Mouse (Mus musculus) megakaryocyte, embryonic 14.5 days (primary cell): ENCODE results near the gene 4930432M17Rik. TPM values are rescaled to one million over a fixed set of nuclear protein-coding genes. Genes with fewer than 3 reads are reported as not detected.

Source experiments
- H3K27me3 ChIP-seq: replicated peaks from 2 replicates; pipeline ENCODE3; 2012; ENCODE audit warnings: inconsistent platforms
- H3K36me3 ChIP-seq: replicated peaks from 2 replicates; pipeline ENCODE3; 2012; ENCODE audit warnings: low read length, inconsistent platforms, mixed read lengths
- H3K4me1 ChIP-seq: 2 replicates; pipeline ENCODE4 v1.6.1; 2012; ENCODE audit warnings: inconsistent platforms
- H3K4me3 ChIP-seq: replicated peaks from 2 replicates; pipeline ENCODE3; 2012; ENCODE audit warnings: moderate library complexity, mild to moderate bottlenecking, inconsistent platforms
- H3K9me3 ChIP-seq: 2 replicates; pipeline ENCODE4 v1.6.1; 2012; ENCODE audit warnings: inconsistent platforms
- FLI1 ChIP-seq: IDR thresholded peaks from 2 replicates; pipeline ENCODE4 v1.6.1; 2012; ENCODE audit warnings: low read length, inconsistent platforms, mixed read lengths
- GATA1 ChIP-seq: IDR thresholded peaks from 3 replicates; pipeline ENCODE4 v1.6.1; 2012; ENCODE audit warnings: mixed read lengths, low read length, inconsistent platforms, borderline replicate concordance
- polyA plus RNA-seq: library from polyadenylated mRNA; stranded (reverse); fragments of >175 nt; gene quantifications from 2 replicates; pipeline ENCODE4 v1.2.3, GENCODE M21; 2012; ENCODE audit warnings: low replicate concordance; ENCODE audit not compliant: insufficient read depth

4930432M17Rik gene
- not detected in 2 replicates for polyA plus RNA-seq

DNA sequence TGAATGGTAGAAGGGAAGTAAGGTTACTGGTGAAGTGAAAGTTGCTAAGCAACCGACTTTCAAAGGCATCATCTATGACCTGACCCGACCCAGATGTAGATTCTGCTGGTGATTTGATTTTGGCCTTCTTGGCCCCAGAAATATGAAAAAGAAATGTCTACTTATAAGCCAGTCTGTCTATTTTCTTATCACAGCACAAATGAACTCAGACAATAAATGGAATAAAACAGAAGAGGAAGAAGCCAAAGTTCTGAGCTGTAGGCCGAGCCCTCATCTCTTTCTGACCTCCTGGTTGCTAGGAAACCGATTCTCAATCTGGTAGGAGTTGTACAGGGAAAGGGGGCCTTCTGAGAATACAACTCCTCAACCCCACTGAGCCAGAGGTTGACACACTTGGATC, at the start of gene 4930432M17Rik:
Gene 4930432M17Rik (plus strand): TSS at position 301 of the 400 bp plus-strand sequence.
- no peaks in the 10 kb centered on the region for H3K9me3 ChIP-seq
- no peaks in the 10 kb centered on the region for H3K36me3 ChIP-seq
- no peak within 1 kb of the TSS for H3K4me3 ChIP-seq
- H3K4me1 ChIP-seq, result no peaks in the 10 kb centered on the region
- TF ChIP-seq GATA1 (no peak), FLI1 (no peak)
- H3K27me3 ChIP-seq, result peaks cover 39% of the 10 kb centered on the region

DNA sequence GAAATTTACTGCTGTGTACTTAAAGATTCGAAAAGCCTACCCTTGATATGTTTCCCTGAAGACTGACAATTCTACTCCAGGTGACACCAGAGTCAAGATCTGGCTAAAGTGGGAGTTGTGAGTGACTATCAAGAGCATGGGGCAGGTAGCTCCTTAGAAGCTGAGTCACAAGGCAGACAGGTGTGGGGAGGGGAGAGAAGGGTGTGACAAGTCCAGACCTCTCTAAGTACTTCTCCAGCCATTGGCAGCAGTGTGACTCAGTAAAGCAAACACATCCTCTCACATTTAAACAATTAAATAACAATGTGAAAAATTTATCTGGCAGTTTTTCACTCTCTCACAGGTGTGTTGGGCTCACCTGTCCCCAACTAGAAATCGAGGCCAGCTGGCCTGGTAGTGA, 44.9 kb upstream of the 4930432M17Rik start:
- TF ChIP-seq GATA1, result no peak
- TF ChIP-seq FLI1, result no peak
- H3K27me3 ChIP-seq, result peaks cover 33% of the 10 kb centered on the region
- no peak overlapping the region for H3K4me3 ChIP-seq
- H3K9me3 ChIP-seq, result peaks cover 9% of the 10 kb centered on the region; the same call in 1 of the 2 replicates
- peaks cover 6% of the 10 kb centered on the region for H3K4me1 ChIP-seq
- H3K36me3 ChIP-seq, result no peaks in the 10 kb centered on the region

DNA sequence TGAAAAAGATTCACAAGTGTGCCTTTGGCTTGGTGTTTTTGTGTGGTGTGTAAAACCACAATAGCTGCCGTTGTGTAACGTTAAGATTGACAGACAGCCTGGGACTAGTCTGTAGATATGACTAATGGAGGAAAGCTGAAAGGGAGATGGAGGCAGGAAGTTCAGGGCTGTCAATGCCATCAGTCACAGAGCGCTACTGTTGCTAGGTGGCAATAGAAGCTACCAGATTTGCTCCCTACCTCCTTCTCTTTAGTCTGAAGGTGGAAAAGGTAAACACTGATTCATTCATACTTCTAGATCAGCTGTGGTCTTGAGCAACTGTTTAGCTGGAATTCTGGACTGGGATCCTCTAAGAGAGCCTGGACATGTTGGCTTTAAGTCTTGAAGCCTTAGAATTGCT, 44.3 kb upstream of the 4930432M17Rik start:
- no peaks in the 10 kb centered on the region for H3K36me3 ChIP-seq
- H3K9me3 ChIP-seq, result peaks cover 9% of the 10 kb centered on the region; the same call in 1 of the 2 replicates
- H3K4me1 ChIP-seq, result peaks cover 8% of the 10 kb centered on the region
- peaks cover 34% of the 10 kb centered on the region for H3K27me3 ChIP-seq
- TF ChIP-seq FLI1 (no peak), GATA1 (no peak)
- H3K4me3 ChIP-seq, result no peak overlapping the region

DNA sequence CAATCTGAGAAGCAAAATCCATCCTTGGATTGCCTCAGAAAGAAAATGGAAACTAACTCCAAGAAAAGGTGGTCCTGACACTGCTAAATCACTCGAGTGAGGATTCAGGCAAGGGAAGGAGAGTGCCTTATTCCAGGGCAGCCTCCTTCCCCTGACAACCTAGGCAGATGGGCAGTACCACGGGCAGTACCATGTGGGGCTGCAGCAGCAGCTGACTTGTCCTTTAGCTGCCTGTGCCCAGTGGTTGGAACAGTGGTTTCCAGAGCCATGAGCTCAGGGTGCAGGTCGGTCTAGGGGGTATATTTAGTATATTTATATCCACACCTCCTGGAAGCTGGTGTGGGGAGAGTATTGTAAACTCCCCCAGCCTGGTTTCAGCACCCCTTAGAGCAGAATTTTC, 42.3 kb upstream of the 4930432M17Rik start:
- TF ChIP-seq GATA1 (no peak), FLI1 (no peak)
- Histone ChIP-seq H3K27me3 (peaks cover 34% of the 10 kb centered on the region), H3K36me3 (no peaks in the 10 kb centered on the region), H3K4me3 (no peak overlapping the region), H3K4me1 (peaks cover 8% of the 10 kb centered on the region), H3K9me3 (peaks cover 9% of the 10 kb centered on the region; the same call in 1 of the 2 replicates)

DNA sequence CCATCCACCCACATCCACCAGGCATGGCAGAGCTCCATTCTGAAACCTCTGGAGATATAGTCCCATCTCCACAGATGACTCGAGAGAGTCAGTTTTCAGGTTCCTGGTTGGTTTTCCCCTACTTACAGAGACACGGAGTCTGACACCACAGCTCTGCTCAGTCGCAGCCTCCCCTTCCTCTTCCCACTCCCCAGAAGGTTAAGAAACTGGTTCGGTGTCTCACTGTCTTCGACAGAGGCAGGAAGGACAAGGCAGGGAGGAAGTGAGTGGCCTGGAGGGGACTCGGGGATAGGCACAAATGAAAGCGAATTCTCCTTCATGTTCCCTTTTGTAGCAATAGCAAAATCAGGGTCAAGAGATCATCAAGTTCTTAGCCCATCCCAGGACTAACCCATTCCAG, 39.9 kb upstream of the 4930432M17Rik start:
- peak overlapping the region; percentile 57 for H3K4me3 ChIP-seq
- TF ChIP-seq FLI1 (no peak), GATA1 (no peak)
- H3K36me3 ChIP-seq, result no peaks in the 10 kb centered on the region
- peaks cover 8% of the 10 kb centered on the region for H3K4me1 ChIP-seq
- peaks cover 17% of the 10 kb centered on the region for H3K9me3 ChIP-seq
- H3K27me3 ChIP-seq, result peaks cover 42% of the 10 kb centered on the region

DNA sequence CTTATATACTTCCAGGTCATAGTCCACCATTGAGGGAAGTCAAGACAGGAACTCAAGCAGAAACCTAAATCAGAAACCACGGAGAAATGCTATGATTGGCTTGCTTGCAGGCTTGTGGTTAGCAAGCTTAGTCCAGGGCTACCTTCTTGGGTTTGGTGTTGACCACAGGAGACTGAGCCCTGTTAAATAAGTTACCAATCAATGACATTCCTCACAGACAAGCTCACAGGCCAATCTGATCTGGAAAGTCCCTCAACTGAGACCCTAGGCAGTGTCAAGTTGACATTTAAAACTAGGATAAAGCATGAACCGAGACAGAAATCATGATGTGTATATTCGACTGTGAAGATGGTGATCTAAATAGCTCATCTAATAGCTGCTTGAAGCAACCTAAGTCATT, 35.6 kb upstream of the 4930432M17Rik start:
- Histone ChIP-seq H3K4me3 (no peak overlapping the region), H3K4me1 (peaks cover 8% of the 10 kb centered on the region), H3K27me3 (peaks cover 39% of the 10 kb centered on the region), H3K36me3 (no peaks in the 10 kb centered on the region), H3K9me3 (peaks cover 14% of the 10 kb centered on the region)
- TF ChIP-seq FLI1, result no peak
- TF ChIP-seq GATA1, result no peak

DNA sequence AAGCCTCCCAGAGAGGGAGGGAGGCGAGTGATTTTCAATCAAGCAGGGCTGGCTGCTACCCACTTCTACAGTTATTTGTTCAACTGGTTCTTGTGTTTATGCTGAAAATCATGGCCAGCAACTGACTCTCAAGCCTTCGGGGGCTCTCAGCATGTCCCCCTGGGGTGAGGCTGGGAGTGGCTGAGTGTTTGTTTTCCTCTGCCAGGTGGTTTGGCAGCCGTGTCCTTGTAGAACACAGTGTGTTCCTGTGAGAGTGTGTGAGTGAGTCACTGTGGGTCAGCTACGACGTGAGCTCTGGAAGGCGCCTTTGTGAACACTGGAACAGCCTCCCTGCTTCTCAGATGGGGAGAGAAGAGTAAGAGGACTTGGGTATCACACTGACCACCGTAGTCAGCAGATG, 35.1 kb upstream of the 4930432M17Rik start:
- TF ChIP-seq GATA1, result no peak
- no peak for TF ChIP-seq FLI1
- Histone ChIP-seq H3K27me3 (peaks cover 39% of the 10 kb centered on the region), H3K4me1 (peaks cover 4% of the 10 kb centered on the region), H3K36me3 (no peaks in the 10 kb centered on the region), H3K9me3 (peaks cover 14% of the 10 kb centered on the region), H3K4me3 (no peak overlapping the region)

DNA sequence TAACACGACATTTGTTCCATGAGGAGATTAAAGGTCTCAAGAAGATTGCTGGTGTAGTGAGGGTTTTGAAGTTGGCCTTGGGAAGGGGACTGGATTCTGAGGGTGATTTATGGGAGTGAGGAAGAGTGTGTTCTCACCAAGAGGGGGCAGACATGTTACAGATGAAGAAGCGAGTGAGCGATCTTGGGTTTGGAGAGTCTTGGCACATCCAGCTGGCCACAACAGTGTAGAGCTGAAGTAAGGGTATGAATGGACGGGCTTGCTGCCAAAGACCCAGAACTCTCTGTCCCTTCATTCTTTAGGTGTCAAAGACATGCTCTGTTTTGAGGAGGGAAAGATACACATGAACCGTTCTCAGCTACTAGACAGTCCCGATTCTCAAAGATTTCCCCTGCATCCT, 34.2 kb upstream of the 4930432M17Rik start:
- TF ChIP-seq FLI1 (no peak), GATA1 (no peak)
- no peaks in the 10 kb centered on the region for H3K36me3 ChIP-seq
- H3K4me3 ChIP-seq, result no peak overlapping the region
- H3K27me3 ChIP-seq, result peaks cover 44% of the 10 kb centered on the region
- H3K4me1 ChIP-seq, result no peaks in the 10 kb centered on the region
- peaks cover 14% of the 10 kb centered on the region for H3K9me3 ChIP-seq

DNA sequence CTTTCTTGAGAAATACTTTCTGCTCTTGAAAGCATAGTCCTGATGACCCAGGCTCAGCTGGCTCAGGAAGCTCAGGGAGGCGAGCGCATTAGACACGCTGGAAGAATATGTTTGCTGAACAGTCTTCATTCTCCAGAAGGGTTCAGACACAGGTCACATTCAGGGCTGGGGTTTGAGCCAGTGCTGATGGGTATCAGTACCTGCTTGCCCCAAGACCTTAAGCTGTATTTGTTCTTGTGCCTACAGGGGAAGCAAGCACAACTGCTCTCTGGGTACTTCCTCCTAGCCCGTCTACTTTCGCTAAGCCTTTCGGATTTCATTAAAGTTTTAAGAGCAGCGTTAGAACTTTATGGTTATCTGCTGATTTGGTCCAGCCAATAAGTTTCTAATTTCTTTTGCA, 33.8 kb upstream of the 4930432M17Rik start:
- Histone ChIP-seq H3K9me3 (peaks cover 14% of the 10 kb centered on the region), H3K36me3 (no peaks in the 10 kb centered on the region), H3K4me1 (no peaks in the 10 kb centered on the region), H3K4me3 (no peak overlapping the region), H3K27me3 (peaks cover 44% of the 10 kb centered on the region)
- no peak for TF ChIP-seq FLI1
- TF ChIP-seq GATA1, result no peak

DNA sequence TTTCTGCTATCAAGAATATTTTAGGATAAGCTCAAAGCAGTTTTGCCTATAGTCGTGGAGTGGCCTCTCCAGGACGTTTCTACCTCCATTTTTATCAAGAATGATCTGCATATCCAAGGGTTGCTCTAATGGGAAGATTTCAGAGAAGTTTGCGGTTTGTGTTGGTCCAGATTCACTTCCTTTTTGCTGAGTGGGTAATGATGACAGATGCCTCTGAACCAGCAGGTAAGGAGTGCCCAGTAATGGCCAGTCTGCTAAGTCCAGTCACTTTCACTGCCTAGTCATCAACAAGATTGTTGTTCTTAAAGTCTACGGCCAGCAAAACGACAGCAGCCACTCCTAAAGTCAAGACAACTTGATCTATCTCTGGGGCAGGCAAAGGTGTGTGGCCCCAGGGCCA, 32.8 kb upstream of the 4930432M17Rik start:
- H3K9me3 ChIP-seq, result peaks cover 14% of the 10 kb centered on the region

DNA sequence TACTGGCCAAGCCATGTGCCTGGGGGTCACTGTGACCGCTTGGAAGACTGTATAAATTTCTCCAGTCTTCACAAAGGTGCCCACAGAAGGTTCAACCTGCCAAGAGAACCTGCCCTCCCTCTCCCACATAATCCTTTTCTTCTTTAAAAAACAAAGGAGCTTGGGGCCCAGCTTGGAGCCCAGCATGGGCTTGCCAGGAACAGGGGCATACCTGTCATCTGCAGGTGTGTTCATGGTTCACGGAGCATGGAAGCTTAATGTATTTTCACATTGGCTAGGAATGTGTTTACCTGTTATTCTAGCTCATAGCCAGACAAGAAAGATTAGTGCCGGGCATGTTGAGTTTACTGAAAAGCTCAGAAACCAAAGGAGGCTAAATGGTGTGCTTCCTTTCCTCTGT, 32.3 kb upstream of the 4930432M17Rik start:
- Histone ChIP-seq H3K9me3 (peaks cover 14% of the 10 kb centered on the region), H3K36me3 (no peaks in the 10 kb centered on the region), H3K27me3 (peaks cover 50% of the 10 kb centered on the region), H3K4me1 (no peaks in the 10 kb centered on the region), H3K4me3 (no peak overlapping the region)
- TF ChIP-seq FLI1, result no peak
- no peak for TF ChIP-seq GATA1

More for the DNA sequence above, 32.8 kb upstream of the 4930432M17Rik start:
- Histone ChIP-seq H3K27me3 (peaks cover 48% of the 10 kb centered on the region), H3K36me3 (no peaks in the 10 kb centered on the region), H3K4me3 (no peak overlapping the region), H3K4me1 (no peaks in the 10 kb centered on the region)
- TF ChIP-seq FLI1, result no peak
- TF ChIP-seq GATA1, result no peak
